Mouse (Mus musculus): ENCODE data around the gene Ugt1a7c.

Ugt1a7c gene

GRCm38 (mm10) chr1:88192136-88192535 is 97.3 kb downstream of the Ugt1a7c start:
- DNase-seq (ENCODE audit: low read depth in 1 of 2, low spot score in 2 of 2), result no peak

DNA sequence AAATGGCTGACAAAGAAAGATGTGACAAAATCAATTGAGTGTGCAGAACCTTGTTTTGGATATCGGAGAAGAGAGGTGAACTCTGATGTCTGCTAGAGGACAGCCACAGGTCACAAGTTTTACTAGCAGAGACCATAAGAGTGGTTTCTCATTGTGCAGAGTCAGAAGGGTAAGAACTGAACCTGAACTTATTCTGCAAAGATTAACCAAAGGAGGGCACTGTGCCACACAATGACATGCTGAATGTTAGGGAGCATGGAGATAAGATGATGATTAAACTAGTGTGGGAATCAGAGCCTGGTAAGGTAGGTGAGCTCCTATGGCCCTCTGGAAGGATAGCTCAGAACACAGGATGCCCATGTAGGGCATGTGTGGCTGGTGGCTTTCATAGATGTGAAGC is 100.8 kb downstream of the Ugt1a7c start:
- no peak for DNase-seq (ENCODE audit: low read depth in 1 of 2, low spot score in 2 of 2)

GRCm38 (mm10) chr1:88197443-88197842 is 102.6 kb downstream of the Ugt1a7c start:
- no peak for DNase-seq (ENCODE audit: low read depth in 1 of 2, low spot score in 2 of 2)

DNA sequence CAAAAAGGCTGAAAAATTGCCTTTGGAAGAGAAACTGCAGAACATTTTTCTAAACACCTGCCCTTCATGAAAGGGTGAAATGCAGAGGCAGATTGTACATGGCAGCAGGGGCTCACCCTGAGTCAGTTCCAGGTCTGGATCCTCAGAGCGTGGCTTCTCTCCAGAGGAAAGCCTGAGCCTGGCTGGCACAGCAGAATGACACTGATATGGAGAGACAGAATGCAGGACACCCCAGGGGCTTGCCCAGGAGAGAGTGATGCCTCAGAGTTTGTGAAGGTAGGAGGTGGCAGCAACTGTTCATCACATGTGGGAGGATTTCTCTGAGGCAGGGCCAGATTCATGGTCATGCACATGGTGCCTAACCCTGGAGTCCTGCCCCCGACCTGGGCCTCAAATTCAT is 105.1 kb downstream of the Ugt1a7c start:
- DNase-seq (ENCODE audit: low read depth in 1 of 2, low spot score in 2 of 2), result no peak

DNA sequence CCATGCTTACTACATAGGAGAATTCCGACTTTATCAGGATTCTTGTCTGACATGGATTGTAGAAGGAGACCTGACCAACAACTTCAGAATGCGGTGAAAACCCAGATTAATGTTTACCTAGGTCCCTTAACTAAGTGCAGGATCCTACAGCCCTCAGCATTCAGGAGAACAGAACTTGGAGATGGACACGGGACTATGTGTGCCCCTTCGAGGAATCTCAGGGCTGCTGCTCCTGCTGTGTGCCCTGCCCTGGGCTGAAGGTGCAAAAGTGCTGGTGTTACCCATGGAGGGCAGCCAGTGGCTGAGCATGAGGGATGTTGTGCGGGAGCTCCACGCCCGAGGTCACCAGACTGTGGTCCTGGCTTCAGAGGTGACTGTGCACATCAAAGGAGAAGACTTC is 105.6 kb downstream of the Ugt1a7c start, which contains the start of gene Ugt1a2:
Gene Ugt1a2 (plus strand): TSS at position 146 of the 400 bp plus-strand sequence.
- DNase-seq (ENCODE audit: low read depth in 1 of 2, low spot score in 2 of 2), result no peak

GRCm38 (mm10) chr1:88205294-88205922 is 110.5 kb downstream of the Ugt1a7c start, which contains the start of gene Dnajb3:
Gene Dnajb3, minus strand, starts transcription at chr1:88205782.
- DNase-seq (ENCODE audit: low read depth in 1 of 2, low spot score in 2 of 2), result peak in 1 of 2 experiments; percentile 13

DNA sequence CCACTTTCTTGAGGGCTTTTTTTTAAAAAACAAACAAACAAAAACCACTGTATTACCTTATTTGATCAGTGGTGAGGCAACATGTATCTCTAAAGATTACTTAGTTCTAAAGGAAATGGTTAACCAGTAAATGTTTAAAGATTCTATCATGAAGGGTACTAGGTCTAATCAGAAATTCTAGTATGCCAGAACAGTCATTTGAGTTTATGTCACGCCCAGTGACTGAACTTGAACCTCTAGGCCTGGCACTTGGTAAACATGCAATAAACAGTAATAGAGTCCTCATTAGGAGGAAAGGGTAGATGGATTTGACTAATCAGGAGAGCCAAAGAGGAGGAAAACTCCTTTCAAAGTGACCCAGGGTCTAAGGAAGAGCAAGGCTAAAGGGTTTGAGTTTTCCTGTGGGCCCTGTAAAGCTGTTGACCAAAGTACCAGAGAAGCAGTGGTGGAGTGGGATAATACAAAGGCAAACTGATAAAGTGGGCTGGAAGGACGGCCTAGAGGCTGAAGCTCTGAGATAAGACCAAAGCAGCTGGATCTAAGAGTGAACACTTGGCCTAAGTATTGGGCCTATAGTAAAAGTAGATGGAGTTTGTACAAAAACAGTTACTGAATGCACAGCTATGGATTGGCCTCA is 112.1 kb downstream of the Ugt1a7c start:
- DNase-seq (ENCODE audit: low read depth in 1 of 2, low spot score in 2 of 2), result no peak

GRCm38 (mm10) chr1:88211812-88212211 is 117.0 kb downstream of the Ugt1a7c start, which contains the start of gene Ugt1a1:
Gene Ugt1a1, plus strand, starts transcription at chr1:88211959.
- no peak for DNase-seq (ENCODE audit: low read depth in 1 of 2, low spot score in 2 of 2)

DNA sequence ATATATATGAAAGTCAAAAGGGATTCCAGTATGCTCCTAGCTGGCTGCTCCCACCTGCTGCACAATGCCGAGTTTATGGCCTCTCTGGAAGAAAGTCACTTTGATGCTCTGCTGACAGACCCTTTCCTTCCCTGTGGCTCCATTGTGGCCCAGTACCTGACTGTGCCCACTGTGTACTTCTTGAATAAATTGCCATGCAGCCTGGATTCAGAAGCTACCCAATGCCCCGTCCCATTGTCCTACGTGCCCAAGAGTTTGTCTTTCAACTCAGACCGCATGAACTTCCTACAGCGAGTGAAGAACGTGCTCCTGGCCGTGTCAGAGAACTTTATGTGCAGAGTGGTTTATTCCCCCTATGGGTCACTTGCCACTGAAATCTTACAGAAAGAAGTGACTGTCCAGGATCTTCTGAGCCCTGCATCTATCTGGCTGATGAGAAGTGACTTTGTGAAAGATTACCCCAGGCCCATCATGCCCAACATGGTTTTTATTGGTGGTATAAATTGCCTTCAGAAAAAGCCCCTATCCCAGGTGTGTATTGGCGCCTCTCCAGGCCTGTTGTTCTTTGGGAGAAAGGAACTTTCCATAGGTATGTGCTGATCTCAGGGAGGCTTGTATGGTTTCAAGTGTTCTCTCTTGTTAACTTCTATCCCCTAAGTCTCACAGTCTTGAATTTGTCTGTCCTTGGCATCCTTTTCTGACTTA is 117.6 kb downstream of the Ugt1a7c start:
- DNase-seq (ENCODE audit: low read depth in 1 of 2, low spot score in 2 of 2), result no peak

DNA sequence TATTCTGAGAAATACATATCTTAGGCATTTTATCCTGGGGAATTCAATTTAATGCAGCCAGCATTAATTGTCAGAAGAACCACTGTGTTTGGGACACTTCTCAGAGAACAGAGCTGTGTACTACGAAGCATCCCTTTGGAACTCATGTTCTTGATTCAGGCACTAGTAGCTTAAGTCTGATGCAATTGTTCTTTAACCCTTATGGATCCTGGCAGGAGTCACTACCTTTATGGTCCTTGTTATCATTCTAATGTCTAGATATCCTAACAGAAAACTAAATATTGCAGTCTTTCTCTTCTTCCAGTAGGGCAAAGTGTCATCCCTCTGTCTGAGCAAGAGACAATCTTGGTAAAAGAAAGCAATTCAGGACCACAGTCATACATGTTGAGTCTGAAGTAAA is 118.2 kb downstream of the Ugt1a7c start:
- DNase-seq (ENCODE audit: low read depth in 1 of 2, low spot score in 2 of 2), result no peak

DNA sequence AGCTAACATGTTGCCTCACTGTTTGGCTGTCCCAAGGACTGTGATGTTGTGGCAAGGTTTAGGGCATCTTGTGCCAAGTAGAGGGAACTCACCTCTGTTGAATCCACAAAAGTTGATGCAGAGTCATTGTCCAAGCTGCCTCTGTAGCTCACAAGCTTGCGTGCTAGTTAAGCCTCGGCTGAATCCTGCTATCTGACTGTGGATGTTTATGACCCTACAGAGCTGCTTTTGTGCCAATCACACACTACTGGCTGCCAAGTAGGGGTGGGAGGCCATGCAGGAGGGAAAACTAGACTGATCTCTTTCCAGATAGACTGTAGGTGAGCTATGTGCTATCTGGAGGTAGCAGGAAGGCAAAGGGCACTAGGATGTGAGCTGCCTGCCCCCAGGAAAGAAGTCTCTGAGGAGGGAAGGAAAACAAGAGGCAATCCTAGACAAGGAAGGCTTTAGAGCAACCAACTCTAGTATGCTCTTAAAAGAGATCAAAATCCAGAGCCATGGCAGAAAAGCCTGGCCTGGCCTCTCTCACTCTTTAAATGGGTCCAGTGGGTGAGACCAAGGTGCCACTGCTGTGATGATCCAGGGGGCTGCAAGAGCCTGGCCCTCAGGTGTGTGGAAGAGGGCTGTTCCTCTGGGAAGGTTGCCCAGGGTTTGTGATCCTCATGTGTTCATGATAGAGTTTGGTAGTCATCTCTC is 119.1 kb downstream of the Ugt1a7c start:
- no peak for DNase-seq (ENCODE audit: low read depth in 1 of 2, low spot score in 2 of 2)

GRCm38 (mm10) chr1:88214462-88214952 is 119.6 kb downstream of the Ugt1a7c start:
- no peak for DNase-seq (ENCODE audit: low read depth in 1 of 2, low spot score in 2 of 2)

GRCm38 (mm10) chr1:88215466-88216380 is 120.9 kb downstream of the Ugt1a7c start:
- DNase-seq (ENCODE audit: low read depth in 1 of 2, low spot score in 2 of 2), result no peak

DNA sequence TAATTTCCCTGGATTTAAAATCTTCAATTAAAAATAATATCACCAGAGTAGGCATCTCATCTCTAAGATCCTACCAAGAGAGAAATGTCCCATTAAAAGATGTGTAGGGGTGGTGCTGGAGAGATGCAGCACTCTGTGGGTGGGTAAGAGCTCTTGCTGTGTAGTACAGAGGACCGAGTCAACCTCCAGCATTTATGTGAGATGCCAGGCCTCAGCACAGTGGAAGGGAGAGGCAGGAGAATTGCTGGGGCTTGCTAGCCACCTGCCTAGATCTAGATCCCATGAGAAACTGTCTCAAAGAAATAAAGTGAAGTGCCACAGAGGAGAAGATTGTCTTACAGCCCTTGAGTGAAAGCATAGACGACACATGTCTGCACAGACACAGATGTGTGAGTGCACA is 121.7 kb downstream of the Ugt1a7c start:
- DNase-seq (ENCODE audit: low read depth in 1 of 2, low spot score in 2 of 2), result no peak

- no peak for DNase-seq (ENCODE audit: low read depth in 1 of 2, low spot score in 2 of 2)
Observed at GRCm38 (mm10) chr1:88217144-88217543, 122.3 kb downstream of the Ugt1a7c start.

- no peak for DNase-seq (ENCODE audit: low read depth in 1 of 2, low spot score in 2 of 2)
Observed at GRCm38 (mm10) chr1:88217576-88217975, 122.7 kb downstream of the Ugt1a7c start.

DNA sequence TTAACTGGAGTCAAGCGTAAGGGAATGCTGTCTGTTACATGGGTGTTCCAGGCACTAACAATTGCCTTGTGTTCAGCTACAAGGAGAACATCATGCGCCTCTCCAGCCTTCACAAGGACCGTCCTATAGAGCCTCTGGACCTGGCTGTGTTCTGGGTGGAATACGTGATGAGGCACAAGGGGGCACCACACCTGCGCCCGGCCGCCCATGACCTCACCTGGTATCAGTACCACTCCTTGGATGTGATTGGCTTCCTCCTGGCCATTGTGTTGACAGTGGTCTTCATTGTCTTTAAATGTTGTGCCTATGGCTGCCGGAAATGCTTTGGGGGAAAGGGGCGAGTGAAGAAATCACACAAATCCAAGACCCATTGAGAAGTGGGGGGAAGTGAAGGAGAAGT is 123.2 kb downstream of the Ugt1a7c start:
- DNase-seq (ENCODE audit: low read depth in 1 of 2, low spot score in 2 of 2), result peak in 1 of 2 experiments; percentile 11

GRCm38 (mm10) chr1:88218591-88218990 is 123.7 kb downstream of the Ugt1a7c start:
- no peak for DNase-seq (ENCODE audit: low read depth in 1 of 2, low spot score in 2 of 2)

DNA sequence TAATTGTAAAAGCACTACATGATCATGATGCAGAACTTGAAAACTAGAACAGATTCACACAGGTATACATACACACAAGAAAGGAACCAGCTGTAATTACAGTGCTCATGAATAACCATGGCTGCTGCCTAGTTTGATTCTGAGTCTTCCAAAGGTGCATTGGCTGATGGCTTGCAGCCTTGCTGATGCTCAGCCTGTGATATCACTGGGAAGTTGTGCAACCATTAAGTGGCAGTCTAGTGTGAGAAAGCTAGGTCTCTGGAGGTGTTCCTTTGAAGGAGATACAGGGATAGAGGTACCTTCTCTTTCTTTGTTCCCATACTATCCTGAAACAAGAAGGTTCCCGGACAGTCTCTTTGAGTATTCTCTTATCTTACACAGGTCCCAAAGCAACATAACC is 124.2 kb downstream of the Ugt1a7c start:
- no peak for DNase-seq (ENCODE audit: low read depth in 1 of 2, low spot score in 2 of 2)

DNA sequence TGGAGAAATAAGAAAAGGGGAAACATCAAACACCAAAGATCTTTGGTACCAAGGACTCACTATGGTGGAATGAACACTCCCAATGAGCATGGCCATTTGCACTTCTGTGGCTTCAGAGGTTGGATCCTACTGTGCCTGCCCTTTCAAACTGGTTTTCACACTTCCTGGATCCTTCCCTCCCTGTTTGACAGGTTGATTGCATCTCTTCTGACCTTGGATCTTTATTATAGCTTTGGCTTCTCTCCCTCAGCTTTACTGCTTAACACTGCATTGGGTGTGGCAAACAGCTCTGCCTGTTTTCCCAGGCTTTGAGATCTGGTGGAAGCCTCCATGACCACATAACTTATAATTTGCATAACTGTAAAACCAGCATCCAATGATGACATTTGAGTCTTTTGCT is 125.5 kb downstream of the Ugt1a7c start:
- DNase-seq (ENCODE audit: low read depth in 1 of 2, low spot score in 2 of 2), result no peak

Measured in monocyte, adult 2 months (primary cell).